ENCODE assay signal across 9 mouse cellular contexts in the genomic region with DNA sequence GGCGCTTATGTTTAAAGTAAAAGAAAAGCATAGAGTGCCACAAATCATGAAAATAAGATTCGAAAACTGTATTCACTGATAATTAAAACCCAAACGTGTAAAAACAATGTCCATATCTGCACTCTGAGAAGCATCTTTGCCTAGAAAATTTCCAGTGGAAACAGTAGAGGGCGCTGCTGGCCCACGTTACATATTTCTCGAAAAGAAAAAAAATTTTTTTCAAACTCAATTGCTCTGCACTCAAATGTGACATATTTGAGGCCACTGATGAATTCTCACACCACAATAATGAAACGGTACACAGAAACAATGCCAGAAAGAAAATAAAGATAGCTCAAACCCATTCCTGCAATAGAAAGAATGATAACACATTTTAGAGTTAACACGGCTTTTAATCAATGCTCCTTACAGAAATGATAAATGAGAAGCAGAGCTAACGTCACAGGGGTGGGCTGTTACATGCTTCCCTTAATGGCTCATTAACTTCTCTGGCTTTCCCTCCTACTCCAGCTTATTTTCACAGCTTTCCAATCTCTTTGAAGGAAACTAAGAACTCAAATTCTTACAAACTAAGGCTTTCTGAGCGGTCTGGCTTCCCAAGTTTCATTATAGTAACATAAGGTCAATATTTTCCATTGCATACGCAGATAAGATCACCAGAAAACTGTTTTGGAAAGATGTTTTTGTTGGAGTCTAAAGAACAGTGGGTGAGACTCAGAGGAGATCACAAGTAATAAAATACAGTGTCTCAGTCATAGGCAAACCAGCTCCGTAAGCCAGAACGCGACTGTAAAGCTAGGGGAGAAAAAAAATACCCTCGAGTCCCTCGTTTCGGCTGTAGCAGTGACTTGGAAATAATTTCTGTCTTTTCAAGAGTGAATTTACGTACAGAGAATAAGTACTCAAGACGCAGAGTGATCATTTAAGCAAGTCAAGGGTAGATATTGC.
DNase-seq lines count a peak whose midpoint lies in the region; ATAC-seq lines count a peak whose summit lies in the region.
"Had no signal": no experiment of that assay in that cellular context is flagged by ENCODE, and none has a peak within 500 bp of the region (broad histone marks: within the 10 kb centered on the region; RNA-seq: fewer than 3 reads in every experiment).

No protein-coding gene starts in this region.

- H3K4me2 ChIP-seq in limb, embryonic 12.5 days, result peak overlapping the region; percentile 30
- H3K4me2 ChIP-seq in stomach, embryonic 14.5 days (replicated peaks; ENCODE audit: low read depth, low read length), result peak overlapping the region; percentile 20; the same call in 1 of the 2 replicates
- H3K4me2 ChIP-seq: liver, embryonic 15.5 days had no signal

- 40% methylated on average over 19 of the region's 19 CpGs for WGBS in limb, embryonic 12.5 days
- WGBS in stomach, embryonic 14.5 days, result 44% methylated on average over 19 of the region's 19 CpGs

- no peaks in the 10 kb centered on the region for H3K27me3 ChIP-seq in limb, embryonic 12.5 days
- H3K27me3 ChIP-seq in stomach, embryonic 14.5 days (ENCODE audit: control insufficient read depth, insufficient read depth, low read length), result no peaks in the 10 kb centered on the region
- H3K27me3 ChIP-seq: liver, embryonic 15.5 days had no signal

- no peak overlapping the region for H3K4me3 ChIP-seq in limb, embryonic 12.5 days (replicated peaks)
- H3K4me3 ChIP-seq in stomach, embryonic 14.5 days (ENCODE audit: low read depth, low read length), result no peak overlapping the region
- H3K4me3 ChIP-seq: liver, embryonic 15.5 days had no signal

- no peak overlapping the region for H3K9ac ChIP-seq in limb, embryonic 12.5 days (replicated peaks)
- no peak overlapping the region for H3K9ac ChIP-seq in stomach, embryonic 14.5 days (replicated peaks; ENCODE audit: low read depth, low read length)
- H3K9ac ChIP-seq: liver, embryonic 15.5 days had no signal

- no peak for ATAC-seq in limb, embryonic 12.5 days (ENCODE audit: insufficient number of reproducible peaks, insufficient read depth, low FRiP score, low TSS enrichment, low read depth)
- ATAC-seq in stomach, embryonic 14.5 days (ENCODE audit: insufficient number of reproducible peaks, insufficient read depth, low FRiP score, low read depth), result no peak

- H3K4me1 ChIP-seq in limb, embryonic 12.5 days (replicated peaks), result 0 out of 2 replicates have a peak, but pooled peaks cover 8% of the 10 kb centered on the region
- no peaks in the 10 kb centered on the region for H3K4me1 ChIP-seq in stomach, embryonic 14.5 days (ENCODE audit: control insufficient read depth, insufficient read depth, low read length)
- H3K4me1 ChIP-seq: liver, embryonic 15.5 days had no signal

- H3K27ac ChIP-seq in limb, embryonic 12.5 days, result no peak overlapping the region
- no peak overlapping the region; the same call in 1 of the 2 replicates for H3K27ac ChIP-seq in stomach, embryonic 14.5 days (ENCODE audit: low read length)
- H3K27ac ChIP-seq: liver, embryonic 15.5 days had no signal

- no peaks in the 10 kb centered on the region for H3K9me3 ChIP-seq in limb, embryonic 12.5 days
- no peaks in the 10 kb centered on the region for H3K9me3 ChIP-seq in stomach, embryonic 14.5 days (ENCODE audit: control insufficient read depth, low read depth, low read length)
- H3K9me3 ChIP-seq: liver, embryonic 15.5 days had no signal

- peak; percentile 62 to 69 for DNase-seq in left cerebral cortex, adult 18-20 months (ENCODE audit: low spot score in 2 of 2)
- DNase-seq in left cerebral cortex, adult 8-10 months (ENCODE audit: low spot score in 2 of 2), result no peak
- peak; percentile 64 for DNase-seq in NIH3T3 (ENCODE audit: low read depth)
- DNase-seq in cerebellum, postnatal 10 days, result peak; percentile 72 to 79
- DNase-seq in heart, postnatal 4 days, result peak; percentile 44
- no peak for DNase-seq in urinary bladder, adult 2 months (ENCODE audit: low spot score)

- no peaks in the 10 kb centered on the region for H3K36me3 ChIP-seq in limb, embryonic 12.5 days
- H3K36me3 ChIP-seq in stomach, embryonic 14.5 days (ENCODE audit: control insufficient read depth, insufficient read depth, low read length), result no peaks in the 10 kb centered on the region
- H3K36me3 ChIP-seq: liver, embryonic 15.5 days had no signal

Comparison
In these comparisons a context has a peak if more than half of its experiments do, and no peak if none do; other contexts are left out.
1. DNase-seq: peak in left cerebral cortex, adult 18-20 months (2 of 2), NIH3T3 (single experiment), cerebellum, postnatal 10 days (2 of 2) and heart, postnatal 4 days (single experiment); none in left cerebral cortex, adult 8-10 months (0 of 2) and urinary bladder, adult 2 months (single experiment).